Mouse (Mus musculus) ES-CJ7 (cell line): ENCODE measurements around the gene Ptbp1.
A peak's percentile ranks its signal among the peaks of the same experiment; 100 is the strongest.
"Not testable (repeated sequence)": the region's sequence is repeated elsewhere in the genome, so short reads cannot be mapped to it uniquely, and the experiment has no call there.

ENCODE experiments used
- DNase-seq: peaks from one replicate; pipeline ENCODE4 v3.0.0; 2011; ENCODE audit warnings: low read depth, low spot score

Gene Ptbp1

GRCm38 (mm10) chr10:79883297-79884084, 29.3 kb downstream of the Ptbp1 start:
- peak; percentile 89 for DNase-seq

- no peak for DNase-seq
These were observed 30.2 kb downstream of the Ptbp1 start for GRCm38 (mm10) chr10:79884446-79884845.

GRCm38 (mm10) chr10:79884938-79885337, 30.7 kb downstream of the Ptbp1 start:
- not testable (repeated sequence) for DNase-seq

GRCm38 (mm10) chr10:79886054-79886453, 31.8 kb downstream of the Ptbp1 start, which contains the start of gene Elane:
Gene Elane, plus strand, starts transcription at chr10:79886247.
- DNase-seq, result no peak

- no peak for DNase-seq
These were observed 32.4 kb downstream of the Ptbp1 start for GRCm38 (mm10) chr10:79886611-79887010.

GRCm38 (mm10) chr10:79889386-79889785, 35.2 kb downstream of the Ptbp1 start:
- DNase-seq, result no peak

GRCm38 (mm10) chr10:79890670-79891069, 36.4 kb downstream of the Ptbp1 start, which contains the start of gene Cfd:
Gene Cfd, plus strand, starts transcription at chr10:79890853.
- no peak for DNase-seq

GRCm38 (mm10) chr10:79892451-79893118, 38.4 kb downstream of the Ptbp1 start:
- peak; percentile 84 for DNase-seq

GRCm38 (mm10) chr10:79896306-79896705, 42.1 kb downstream of the Ptbp1 start:
- no peak for DNase-seq

GRCm38 (mm10) chr10:79896814-79897213, 42.6 kb downstream of the Ptbp1 start:
- DNase-seq, result no peak

GRCm38 (mm10) chr10:79897316-79898245, 43.4 kb downstream of the Ptbp1 start:
- no peak for DNase-seq

GRCm38 (mm10) chr10:79900951-79901410, 46.8 kb downstream of the Ptbp1 start:
- no peak for DNase-seq

- no peak for DNase-seq
These were observed 52.5 kb downstream of the Ptbp1 start for GRCm38 (mm10) chr10:79906712-79907111.

- DNase-seq, result no peak
These were observed 53.2 kb downstream of the Ptbp1 start for GRCm38 (mm10) chr10:79907415-79907814.

- peak; percentile 98 for DNase-seq
These were observed 54.2 kb downstream of the Ptbp1 start, which contains the start of gene Med16 for GRCm38 (mm10) chr10:79908167-79909091. Gene Med16, minus strand, starts transcription at chr10:79908923.

- peak; percentile 73 for DNase-seq
These were observed 55.1 kb downstream of the Ptbp1 start for GRCm38 (mm10) chr10:79909092-79909922.

GRCm38 (mm10) chr10:79910556-79910955, 56.3 kb downstream of the Ptbp1 start, which contains the start of gene Gm26602:
Gene Gm26602, plus strand, starts transcription at chr10:79910856.
- no peak for DNase-seq

GRCm38 (mm10) chr10:79912412-79912811, 58.2 kb downstream of the Ptbp1 start:
- DNase-seq, result peak; percentile 28
